Mouse (Mus musculus) regulatory T cell (primary cell): Measurements from ENCODE around the gene Islr.

Experiments
- in situ Hi-C: fragments of 300-600 bp; cut with MboI, MseI; formaldehyde crosslinking; loops from one replicate; pipeline ENCODE4 v1.15.1; 2025; ENCODE audit warnings: high pct_unique_total_duplicates

Gene Islr

GRCm38 (mm10) chr9:58197781-58198701 is 6.1 kb downstream of the Islr start:
- in situ Hi-C loops = no loop called here

- in situ Hi-C loops = no loop called here
Observed at GRCm38 (mm10) chr9:58196610-58197567, 7.2 kb downstream of the Islr start.

- in situ Hi-C loops = no loop called here
Observed at GRCm38 (mm10) chr9:58196141-58196540, 8.0 kb downstream of the Islr start.

- in situ Hi-C loops = no loop called here
Observed at GRCm38 (mm10) chr9:58195671-58196070, 8.4 kb downstream of the Islr start.

- in situ Hi-C loops = no loop called here
Observed at GRCm38 (mm10) chr9:58194222-58194621, 9.9 kb downstream of the Islr start.

GRCm38 (mm10) chr9:58184456-58184855 is 19.6 kb downstream of the Islr start:
- in situ Hi-C loops = no loop called here

- in situ Hi-C loops = no loop called here
Observed at GRCm38 (mm10) chr9:58179390-58179789, 24.7 kb downstream of the Islr start.

GRCm38 (mm10) chr9:58177165-58177564 is 26.9 kb downstream of the Islr start:
- in situ Hi-C loops = no loop called here

- in situ Hi-C loops = no loop called here
Observed at GRCm38 (mm10) chr9:58175745-58176487, 28.2 kb downstream of the Islr start.

GRCm38 (mm10) chr9:58174818-58175251 is 29.3 kb downstream of the Islr start:
- in situ Hi-C loops = no loop called here

- in situ Hi-C loops = no loop called here
Observed at GRCm38 (mm10) chr9:58172863-58173262, 31.2 kb downstream of the Islr start.

- in situ Hi-C loops = no loop called here
Observed at GRCm38 (mm10) chr9:58169426-58169825, 34.7 kb downstream of the Islr start.

- in situ Hi-C loops = no loop called here
Observed at GRCm38 (mm10) chr9:58168880-58169279, 35.2 kb downstream of the Islr start.

- in situ Hi-C loops = no loop called here
Observed at GRCm38 (mm10) chr9:58165779-58166178, 38.3 kb downstream of the Islr start.

- in situ Hi-C loops = no loop called here
Observed at GRCm38 (mm10) chr9:58163146-58163545, 41.0 kb downstream of the Islr start.

GRCm38 (mm10) chr9:58162173-58162572 is 41.9 kb downstream of the Islr start:
- in situ Hi-C loops = no loop called here

- in situ Hi-C loops = no loop called here
Observed at GRCm38 (mm10) chr9:58160315-58160714, 43.8 kb downstream of the Islr start.

- in situ Hi-C loops = no loop called here
Observed at GRCm38 (mm10) chr9:58159855-58160254, 44.3 kb downstream of the Islr start.

GRCm38 (mm10) chr9:58158541-58159311 is 45.4 kb downstream of the Islr start:
- in situ Hi-C loops = no loop called here

GRCm38 (mm10) chr9:58157838-58158237 is 46.3 kb downstream of the Islr start:
- in situ Hi-C loops = no loop called here
